Mouse (Mus musculus) ES-Bruce4 (cell line): ENCODE measurements around the gene Gm10300. TPM values are rescaled to one million over a fixed set of nuclear protein-coding genes. Genes with fewer than 3 reads are reported as not detected.

Experiments used
- H3K27ac ChIP-seq: 2 replicates; pipeline ENCODE4 v1.5.1; 2012; ENCODE audit warnings: low read length, inconsistent platforms; ENCODE audit not compliant: insufficient read depth
- H3K27me3 ChIP-seq: 2 replicates; pipeline ENCODE4 v1.6.1; 2012; ENCODE audit warnings: mild to moderate bottlenecking, low read length, inconsistent platforms; ENCODE audit not compliant: control insufficient read depth, poor library complexity, insufficient read depth, severe bottlenecking
- H3K36me3 ChIP-seq: 2 replicates; pipeline ENCODE4 v1.6.1; 2012; ENCODE audit warnings: inconsistent platforms, mild to moderate bottlenecking, low read length, moderate library complexity; ENCODE audit not compliant: control insufficient read depth, poor library complexity, insufficient read depth, severe bottlenecking
- H3K4me1 ChIP-seq: one replicate; pipeline ENCODE4 v1.8.1; 2011; ENCODE audit warnings: low read length; ENCODE audit not compliant: control insufficient read depth, insufficient read depth
- H3K4me3 ChIP-seq: 2 replicates; pipeline ENCODE4 v1.5.1; 2011; ENCODE audit warnings: low read depth, mild to moderate bottlenecking, low read length
- H3K9ac ChIP-seq: 2 replicates; pipeline ENCODE4 v1.6.1; 2012; ENCODE audit warnings: low read depth, mild to moderate bottlenecking, inconsistent platforms; ENCODE audit not compliant: poor library complexity, severe bottlenecking
- H3K9me3 ChIP-seq: replicated peaks from 2 replicates; pipeline ENCODE4 v1.6.1; 2012; ENCODE audit warnings: mild to moderate bottlenecking, low read length, inconsistent platforms; ENCODE audit not compliant: control insufficient read depth, poor library complexity, insufficient read depth, severe bottlenecking
- CTCF ChIP-seq: IDR thresholded peaks from one replicate; pipeline ENCODE4 v1.8.1; 2011; ENCODE audit warnings: low read depth, low read length
- EP300 ChIP-seq: IDR thresholded peaks from 2 replicates; pipeline ENCODE4 v1.6.1; 2011; ENCODE audit warnings: low read depth, low read length; ENCODE audit not compliant: insufficient read depth
- POLR2A ChIP-seq: IDR thresholded peaks from one replicate; pipeline ENCODE4 v1.8.1; 2011; ENCODE audit warnings: low read length; ENCODE audit not compliant: insufficient read depth
- polyA plus RNA-seq: library from polyadenylated mRNA; stranded (reverse); fragments of >200 nt; gene quantifications from 2 replicates; pipeline ENCODE4 v1.2.4, GENCODE M21; 2011; ENCODE audit warnings: low read depth; ENCODE audit not compliant: missing spikeins, insufficient read depth, insufficient read length

Gene Gm10300
- polyA plus RNA-seq, 1 experiment: not detected

DNA sequence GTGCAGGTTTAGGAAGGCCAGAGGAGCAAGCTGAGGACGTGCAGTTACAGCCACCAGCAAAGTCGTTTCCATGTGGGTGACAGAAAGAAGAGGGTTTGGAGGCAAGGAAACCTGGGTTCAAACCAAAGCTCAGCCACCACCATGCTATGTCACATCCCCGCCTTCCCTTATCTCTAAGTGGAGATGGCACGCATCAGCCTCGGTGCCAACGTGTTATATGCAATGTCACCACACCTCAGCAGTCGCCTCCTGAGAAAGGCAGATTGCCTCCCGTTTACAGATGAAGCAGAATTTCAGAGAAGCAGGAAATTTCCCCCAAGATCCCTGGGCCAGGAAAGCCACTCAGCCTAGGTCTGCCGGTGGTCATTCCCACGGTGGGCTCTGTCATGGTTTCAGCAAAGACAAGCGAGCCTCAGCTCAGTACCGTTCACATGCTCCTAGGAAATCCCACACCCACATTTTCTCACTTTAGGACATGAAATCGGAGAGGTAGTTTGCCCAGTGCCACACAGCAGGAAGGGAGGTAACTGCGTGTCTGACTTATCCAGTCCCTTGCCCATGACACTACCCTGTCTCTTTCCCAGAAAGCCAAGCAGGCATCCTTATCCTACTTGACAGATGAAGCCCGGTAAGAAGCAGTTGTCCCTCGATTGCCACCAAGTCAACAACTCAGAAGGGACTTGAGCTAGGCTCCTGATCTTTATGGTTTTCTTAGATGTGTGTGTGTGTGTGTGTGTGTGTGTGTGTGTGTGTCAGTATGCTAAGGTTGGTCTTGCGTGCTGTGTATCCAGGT lies 14.3 kb upstream of the Gm10300 start:
- Histone ChIP-seq H3K4me3 (no peak overlapping the region), H3K4me1 (no peaks in the 10 kb centered on the region), H3K27me3 (no peaks in the 10 kb centered on the region), H3K9ac (no peak overlapping the region), H3K36me3 (no peaks in the 10 kb centered on the region), H3K27ac (no peak overlapping the region), H3K9me3 (no peaks in the 10 kb centered on the region)
- TF ChIP-seq POLR2A (no peak), EP300 (no peak), CTCF (no peak)

DNA sequence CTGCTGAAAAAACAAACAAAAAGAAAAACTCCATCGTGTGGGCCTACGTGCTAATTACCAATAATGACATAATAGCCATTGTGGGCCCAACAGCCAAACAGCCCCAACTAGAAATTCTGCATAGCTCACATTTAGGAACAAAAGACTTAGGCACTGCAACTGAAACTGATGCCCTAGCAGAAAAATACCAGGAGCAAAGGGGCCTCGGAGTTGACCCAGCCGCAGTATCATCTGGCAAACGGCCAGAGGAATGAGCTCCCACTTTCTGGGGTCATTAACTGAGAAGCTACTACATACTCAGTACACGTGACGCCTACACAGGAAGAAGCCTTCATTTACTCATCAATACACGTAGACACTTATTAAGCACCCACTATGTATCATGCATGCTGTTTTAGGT lies 12.2 kb upstream of the Gm10300 start:
- no peak for TF ChIP-seq POLR2A
- no peak for TF ChIP-seq EP300
- TF ChIP-seq CTCF: no peak
- H3K9me3 ChIP-seq: no peaks in the 10 kb centered on the region
- H3K4me1 ChIP-seq: no peaks in the 10 kb centered on the region
- no peak overlapping the region for H3K27ac ChIP-seq
- H3K27me3 ChIP-seq: no peaks in the 10 kb centered on the region
- H3K4me3 ChIP-seq: no peak overlapping the region
- no peak overlapping the region for H3K9ac ChIP-seq
- H3K36me3 ChIP-seq: no peaks in the 10 kb centered on the region

DNA sequence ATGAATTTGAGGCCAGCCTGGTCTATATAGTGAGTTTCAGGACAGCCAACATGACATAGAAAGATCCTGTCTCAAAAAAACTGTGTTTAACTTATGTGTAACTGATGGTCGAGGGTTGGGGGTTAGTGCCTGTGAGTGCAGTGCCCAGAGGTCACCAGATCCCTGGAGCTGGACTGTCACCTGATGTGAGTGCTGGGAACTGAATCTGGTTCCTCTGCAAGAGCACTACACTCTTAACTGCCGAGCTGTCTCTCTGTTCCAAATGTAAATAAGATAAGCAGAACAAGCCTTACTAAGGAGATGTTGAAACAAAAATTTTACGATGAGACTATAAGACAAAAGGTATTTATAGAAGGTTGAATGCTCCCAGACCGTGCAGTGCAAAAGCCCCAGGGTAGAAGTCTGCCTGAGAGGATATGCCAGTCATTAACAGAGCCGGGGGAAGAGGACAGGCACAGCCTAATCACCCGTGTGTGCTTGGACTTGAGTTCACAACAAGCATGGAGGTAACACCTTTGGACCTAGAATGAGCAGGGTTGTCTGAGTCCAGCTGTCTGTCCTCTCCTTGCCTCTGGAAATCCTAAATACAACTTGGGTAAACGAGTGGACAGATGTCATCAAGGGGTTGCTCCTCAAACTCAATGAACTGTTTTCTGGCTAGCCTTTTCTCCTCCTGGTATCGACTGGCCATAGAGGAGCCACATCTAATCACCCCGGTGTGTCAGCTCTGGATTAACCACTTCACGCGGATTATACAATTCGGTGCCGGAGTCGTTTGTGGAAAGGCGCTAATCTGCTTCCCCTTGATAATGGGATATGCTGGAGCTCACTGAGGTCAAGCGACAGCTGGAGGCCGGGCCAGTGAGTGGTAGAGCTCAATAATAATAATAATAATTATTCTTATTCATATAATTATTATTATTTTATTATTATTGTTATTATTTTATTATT lies 11.3 kb upstream of the Gm10300 start:
- Histone ChIP-seq H3K9ac (no peak overlapping the region), H3K4me1 (no peaks in the 10 kb centered on the region), H3K27ac (no peak overlapping the region), H3K9me3 (no peaks in the 10 kb centered on the region), H3K36me3 (no peaks in the 10 kb centered on the region), H3K4me3 (no peak overlapping the region), H3K27me3 (no peaks in the 10 kb centered on the region)
- TF ChIP-seq CTCF: no peak
- no peak for TF ChIP-seq EP300
- no peak for TF ChIP-seq POLR2A

DNA sequence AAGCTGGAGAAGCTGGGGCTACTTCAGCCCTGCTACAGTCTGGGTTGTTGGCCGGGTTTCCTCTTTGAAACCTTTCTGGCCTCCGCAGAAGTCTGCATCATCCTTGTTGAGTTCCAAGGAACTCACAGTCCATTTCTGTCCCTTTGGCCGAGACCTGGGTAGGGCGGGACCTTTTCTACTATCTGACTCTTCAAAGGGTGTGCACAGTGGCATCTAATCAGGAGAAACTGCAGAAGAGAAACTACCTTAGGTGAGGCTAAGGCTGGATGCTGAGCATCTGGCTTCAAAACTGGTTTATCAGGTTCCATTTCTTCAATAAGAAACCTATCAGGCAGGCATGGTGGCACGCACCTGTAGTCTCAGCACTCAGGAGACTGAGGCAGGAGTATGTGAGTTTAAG lies 9.9 kb upstream of the Gm10300 start:
- H3K9ac ChIP-seq: no peak overlapping the region
- H3K27me3 ChIP-seq: no peaks in the 10 kb centered on the region
- no peak overlapping the region for H3K4me3 ChIP-seq
- no peak for TF ChIP-seq POLR2A
- TF ChIP-seq EP300: no peak
- TF ChIP-seq CTCF: no peak
- H3K9me3 ChIP-seq: no peaks in the 10 kb centered on the region
- H3K4me1 ChIP-seq: no peaks in the 10 kb centered on the region
- no peak overlapping the region for H3K27ac ChIP-seq
- no peaks in the 10 kb centered on the region for H3K36me3 ChIP-seq

DNA sequence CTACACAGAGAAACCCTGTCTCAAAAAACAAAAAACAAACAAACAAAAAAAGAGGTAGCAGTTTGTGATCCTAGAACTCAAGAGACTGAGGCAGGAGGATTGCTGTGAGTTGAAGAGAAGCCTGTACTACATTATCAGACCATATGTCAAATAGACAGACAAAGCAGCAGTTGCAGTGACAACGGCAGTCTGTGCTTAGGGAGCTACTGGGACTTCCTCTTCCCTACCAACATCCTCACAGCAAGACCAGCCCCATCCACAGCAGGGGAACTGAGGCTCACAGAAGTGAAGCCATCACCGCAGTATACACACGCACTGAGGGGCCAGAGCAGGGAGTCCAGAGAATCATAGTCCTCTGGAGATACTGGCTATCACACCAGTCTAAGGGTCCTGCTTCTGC lies 8.9 kb upstream of the Gm10300 start:
- H3K4me1 ChIP-seq: no peaks in the 10 kb centered on the region
- TF ChIP-seq POLR2A: no peak
- no peak for TF ChIP-seq EP300
- no peak for TF ChIP-seq CTCF
- no peaks in the 10 kb centered on the region for H3K9me3 ChIP-seq
- no peaks in the 10 kb centered on the region for H3K27me3 ChIP-seq
- H3K9ac ChIP-seq: no peak overlapping the region
- H3K4me3 ChIP-seq: no peak overlapping the region
- H3K27ac ChIP-seq: no peak overlapping the region
- H3K36me3 ChIP-seq: no peaks in the 10 kb centered on the region
